Mouse (Mus musculus): ENCODE data around the gene Trmt1. TPM values are rescaled to one million over a fixed set of nuclear protein-coding genes. Genes with fewer than 3 reads are reported as not detected.
"Not testable (repeated sequence)": the region's sequence is repeated elsewhere in the genome, so short reads cannot be mapped to it uniquely, and the experiment has no call there.

Gene Trmt1
- polyA plus RNA-seq, 1 experiment from 2014 or later: 56.2 TPM

DNA sequence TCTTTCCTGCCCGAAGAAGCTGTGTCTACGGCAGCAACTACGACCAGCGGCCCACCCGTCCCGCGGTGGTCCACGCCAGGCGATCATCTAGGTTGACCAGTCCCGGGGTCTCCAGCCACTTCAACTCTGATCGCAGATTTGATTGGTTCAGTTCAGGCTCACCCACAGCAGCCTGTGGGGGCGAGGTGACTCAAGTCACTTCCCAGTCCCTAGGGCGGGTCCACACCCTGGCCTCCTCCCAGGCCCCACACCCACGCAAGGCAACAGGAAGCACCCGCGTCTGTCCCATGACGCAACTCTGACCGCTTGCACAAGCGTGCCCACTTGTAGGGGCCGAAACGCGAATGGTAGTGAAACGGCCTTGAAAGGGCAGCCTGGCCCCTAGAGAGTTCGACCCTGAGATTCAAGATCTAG, 24.6 kb upstream of the Trmt1 start:
- no peaks in the 10 kb centered on the region for H3K9me3 ChIP-seq
- peak overlapping the region; percentile 78 for H3K4me2 ChIP-seq
- peak; percentile 16 for ATAC-seq (ENCODE audit: insufficient read depth, low FRiP score, low read depth)
- peak overlapping the region; percentile 89 for H3K4me3 ChIP-seq (replicated peaks)
- H3K27ac ChIP-seq: peak overlapping the region; percentile 99
- no peaks in the 10 kb centered on the region for H3K27me3 ChIP-seq (replicated peaks)
- no peaks in the 10 kb centered on the region for H3K36me3 ChIP-seq
- WGBS: under 1% methylated on average over 24 of the region's 24 CpGs
- peak overlapping the region; percentile 82 for H3K9ac ChIP-seq
- peaks cover 34% of the 10 kb centered on the region for H3K4me1 ChIP-seq

DNA sequence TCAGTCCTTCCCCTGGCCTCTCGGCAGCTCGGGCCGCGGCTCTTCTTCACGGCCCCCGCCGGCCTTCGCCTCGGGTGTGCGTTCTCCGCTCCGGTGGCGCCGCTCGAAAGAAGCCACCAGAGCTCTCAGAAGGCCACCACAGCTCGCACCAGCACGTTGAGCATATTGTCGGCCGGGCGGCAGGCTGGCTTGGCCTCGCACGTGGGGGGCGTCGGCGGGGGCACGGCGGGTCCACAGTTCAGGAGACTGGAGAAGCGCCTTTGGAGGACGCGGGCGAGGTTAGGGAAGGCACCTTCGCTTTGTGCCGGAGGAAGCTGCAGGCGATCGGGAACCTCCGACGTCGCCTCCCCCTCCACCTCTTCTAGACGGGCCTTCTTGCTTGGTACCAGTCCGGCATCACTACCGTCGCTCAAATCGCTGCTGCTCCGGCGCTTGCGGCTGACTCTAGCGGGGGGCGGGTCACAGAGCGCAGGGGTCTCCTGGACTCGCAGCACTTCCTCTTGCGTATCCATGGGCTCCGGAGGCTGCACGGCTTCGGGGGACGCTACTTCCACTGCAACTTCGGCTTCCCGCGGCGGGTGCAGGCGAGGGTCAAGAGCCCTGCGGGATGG, 24.0 kb upstream of the Trmt1 start:
- H3K4me3 ChIP-seq (replicated peaks): peak overlapping the region; percentile 89
- H3K27ac ChIP-seq: peak overlapping the region; percentile 99
- WGBS: under 1% methylated on average over 61 of the region's 61 CpGs
- no peaks in the 10 kb centered on the region for H3K9me3 ChIP-seq
- peak overlapping the region; percentile 82 for H3K9ac ChIP-seq
- H3K27me3 ChIP-seq (replicated peaks): no peaks in the 10 kb centered on the region
- peak overlapping the region; percentile 78 for H3K4me2 ChIP-seq
- ATAC-seq (ENCODE audit: insufficient read depth, low FRiP score, low read depth): no peak
- peaks cover 28% of the 10 kb centered on the region for H3K4me1 ChIP-seq
- no peaks in the 10 kb centered on the region for H3K36me3 ChIP-seq

DNA sequence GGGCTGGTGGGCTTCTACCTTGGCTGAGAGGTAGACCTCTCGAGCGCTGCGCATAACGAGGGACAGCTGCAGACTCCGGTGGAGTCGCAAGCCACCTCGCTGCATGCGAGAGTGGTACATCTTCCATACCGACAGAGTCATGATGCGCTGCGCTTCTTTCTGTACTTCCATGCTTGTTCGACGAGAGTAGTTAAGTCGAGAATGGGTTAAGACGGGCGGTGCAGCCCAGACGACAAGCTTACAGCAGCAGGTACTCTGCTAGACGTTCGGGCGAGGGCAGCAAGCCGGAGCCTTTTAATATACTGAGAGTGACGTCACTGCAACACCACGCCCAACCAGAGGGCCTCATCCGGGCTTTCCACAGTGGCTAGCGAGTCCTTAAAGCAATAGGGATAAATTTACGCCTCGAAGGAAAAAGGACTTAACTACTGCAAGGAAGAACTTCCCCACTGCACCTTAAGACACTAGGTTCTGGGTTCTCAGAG, 23.5 kb upstream of the Trmt1 start, which contains the start of gene Ier2:
Gene Ier2 (minus strand): TSS at position 272 of the 485 bp plus-strand sequence.
- Histone ChIP-seq H3K4me2 (peak within 1 kb of the TSS; percentile 78), H3K4me1 (peaks cover 22% of the 10 kb centered on the region), H3K36me3 (no peaks in the 10 kb centered on the region), H3K27me3 (replicated peaks) (no peaks in the 10 kb centered on the region), H3K9ac (peak within 1 kb of the TSS; percentile 82), H3K9me3 (no peaks in the 10 kb centered on the region), H3K27ac (peak within 1 kb of the TSS; percentile 99), H3K4me3 (replicated peaks) (peak within 1 kb of the TSS; percentile 89)
- peak; percentile 67 for ATAC-seq (ENCODE audit: insufficient read depth, low FRiP score, low read depth)
- WGBS: 0% methylated on average over 27 of the region's 27 CpGs

- Histone ChIP-seq H3K36me3 (peaks cover 5% of the 10 kb centered on the region; the same call in 1 of the 2 replicates), H3K27ac (peak overlapping the region; percentile 99), H3K4me3 (replicated peaks) (peak overlapping the region; percentile 89), H3K9me3 (no peaks in the 10 kb centered on the region), H3K9ac (peak overlapping the region; percentile 66; the same call in 1 of the 2 replicates), H3K4me2 (peak overlapping the region; percentile 78), H3K27me3 (replicated peaks) (no peaks in the 10 kb centered on the region), H3K4me1 (peaks cover 22% of the 10 kb centered on the region)
- WGBS: 2% methylated on average over 43 of the region's 43 CpGs
- peak; percentile 85 for ATAC-seq (ENCODE audit: insufficient read depth, low FRiP score, low read depth)
Measured at GRCm38 (mm10) chr8:84663483-84664327, 22.4 kb upstream of the Trmt1 start.

DNA sequence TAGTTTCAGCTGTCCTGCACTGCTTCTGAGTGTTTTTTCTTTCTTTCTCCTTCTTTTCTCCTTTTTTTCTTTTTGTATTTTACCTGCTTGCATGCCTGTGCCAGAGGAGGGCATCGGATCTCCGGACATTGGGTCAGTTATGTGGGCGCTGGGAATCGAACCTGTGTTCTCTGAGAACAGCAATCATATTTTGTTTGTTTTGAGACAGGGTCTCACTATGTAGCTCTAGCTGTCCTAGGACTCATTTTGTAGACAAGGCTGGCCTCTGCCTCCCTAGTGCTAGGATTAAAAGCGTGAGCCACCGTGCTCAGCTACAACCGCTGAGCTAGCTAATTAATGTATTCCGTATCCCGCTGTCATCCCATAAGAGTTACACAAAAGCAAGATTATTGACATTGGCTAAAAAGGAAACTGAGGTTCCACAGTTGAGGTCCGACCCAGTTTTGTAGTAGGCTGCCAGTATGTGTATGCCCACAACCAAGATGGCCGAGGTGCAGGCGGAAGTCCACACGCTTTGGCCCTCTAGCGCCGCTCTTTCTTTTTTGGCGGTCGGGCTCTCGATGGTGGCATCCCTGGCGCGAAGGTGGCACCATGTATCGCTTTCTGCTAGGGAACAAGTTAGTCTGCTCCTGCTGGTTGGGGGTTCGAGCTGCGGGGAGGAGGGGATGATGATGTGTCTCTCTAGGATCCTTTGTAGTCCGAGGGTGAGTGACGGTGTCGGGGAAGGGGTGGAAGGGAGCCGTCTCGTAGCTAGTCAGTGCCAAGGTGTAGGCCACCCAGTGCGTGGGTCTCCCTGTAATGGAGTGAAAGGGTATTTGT, 21.3 kb upstream of the Trmt1 start:
- Histone ChIP-seq H3K9ac (peak overlapping the region; percentile 66), H3K4me1 (peaks cover 13% of the 10 kb centered on the region), H3K36me3 (peaks cover 7% of the 10 kb centered on the region; the same call in 1 of the 2 replicates), H3K27me3 (replicated peaks) (no peaks in the 10 kb centered on the region), H3K4me2 (peak overlapping the region; percentile 78), H3K4me3 (replicated peaks) (peak overlapping the region; percentile 89), H3K27ac (peak overlapping the region; percentile 99), H3K9me3 (no peaks in the 10 kb centered on the region)
- ATAC-seq (ENCODE audit: insufficient read depth, low FRiP score, low read depth): peak; percentile 32; the same call in 1 of the 2 replicates
- WGBS: 1% methylated on average over 29 of the region's 29 CpGs

- no peaks in the 10 kb centered on the region for H3K27me3 ChIP-seq (replicated peaks)
- no peak for ATAC-seq (ENCODE audit: insufficient read depth, low FRiP score, low read depth)
- H3K36me3 ChIP-seq: peaks cover 11% of the 10 kb centered on the region; the same call in 1 of the 2 replicates
- WGBS: 2% methylated on average over 14 of the region's 14 CpGs
- H3K27ac ChIP-seq: peak overlapping the region; percentile 99
- H3K4me2 ChIP-seq: peak overlapping the region; percentile 78
- peak overlapping the region; percentile 89 for H3K4me3 ChIP-seq (replicated peaks)
- no peaks in the 10 kb centered on the region for H3K9me3 ChIP-seq
- peaks cover 11% of the 10 kb centered on the region for H3K4me1 ChIP-seq
- H3K9ac ChIP-seq: peak overlapping the region; percentile 66
Measured at GRCm38 (mm10) chr8:84665385-84665893, 20.7 kb upstream of the Trmt1 start.

- 96% methylated on average over 1 of the region's 1 CpGs for WGBS
- Histone ChIP-seq H3K9ac (no peak overlapping the region), H3K4me2 (no peak overlapping the region), H3K4me3 (replicated peaks) (no peak overlapping the region), H3K4me1 (peaks cover 10% of the 10 kb centered on the region), H3K27ac (no peak overlapping the region; the same call in 1 of the 2 replicates), H3K27me3 (replicated peaks) (no peaks in the 10 kb centered on the region), H3K9me3 (no peaks in the 10 kb centered on the region), H3K36me3 (peaks cover 17% of the 10 kb centered on the region; the same call in 1 of the 2 replicates)
- no peak for ATAC-seq (ENCODE audit: insufficient read depth, low FRiP score, low read depth)
Measured at GRCm38 (mm10) chr8:84668081-84668480, 18.0 kb upstream of the Trmt1 start.

- Histone ChIP-seq H3K27ac (no peak overlapping the region), H3K27me3 (replicated peaks) (no peaks in the 10 kb centered on the region), H3K9ac (no peak overlapping the region), H3K4me2 (no peak overlapping the region), H3K4me3 (replicated peaks) (no peak overlapping the region), H3K9me3 (no peaks in the 10 kb centered on the region), H3K4me1 (peaks cover 6% of the 10 kb centered on the region; the same call in 1 of the 2 replicates), H3K36me3 (peaks cover 19% of the 10 kb centered on the region; the same call in 1 of the 2 replicates)
- WGBS: 81% methylated on average over 6 of the region's 6 CpGs
- no peak for ATAC-seq (ENCODE audit: insufficient read depth, low FRiP score, low read depth)
Measured at GRCm38 (mm10) chr8:84668731-84669485, 17.2 kb upstream of the Trmt1 start.

DNA sequence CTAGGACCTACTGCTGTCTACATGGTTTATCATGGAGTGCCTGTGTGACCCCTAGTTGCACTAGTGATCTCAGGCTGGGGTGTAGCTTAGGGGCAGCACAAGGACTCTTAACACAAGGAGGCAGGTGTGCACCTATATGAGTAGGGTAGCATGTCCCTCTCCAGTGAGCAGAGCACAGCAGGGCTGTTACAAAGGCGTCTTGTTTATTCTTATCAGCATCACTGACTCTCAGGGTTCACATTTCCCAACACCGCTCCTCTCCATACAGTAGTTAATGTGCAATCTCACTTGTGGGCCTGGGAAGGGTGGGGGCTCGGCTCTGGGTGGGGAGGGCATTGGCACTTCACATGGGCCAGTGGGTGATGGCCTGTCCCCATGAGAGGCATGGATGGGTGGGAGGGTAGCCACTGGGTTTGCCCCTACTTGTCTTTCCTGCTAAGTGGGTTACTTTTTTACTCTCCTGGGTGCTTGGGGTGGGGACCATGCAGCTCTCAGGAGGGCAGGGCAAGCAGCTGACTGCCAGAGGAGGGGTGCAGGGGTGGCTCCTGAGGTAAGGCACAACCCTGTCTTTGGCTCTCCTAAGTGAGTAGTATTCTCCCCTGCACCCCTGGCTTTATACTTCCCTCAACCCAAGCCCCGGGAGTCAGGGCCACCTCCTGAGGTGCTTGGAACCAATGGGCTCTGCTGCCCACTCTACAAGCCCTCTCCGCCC, 15.7 kb upstream of the Trmt1 start:
- peak overlapping the region; percentile 44; the same call in 1 of the 2 replicates for H3K27ac ChIP-seq
- 78% methylated on average over 5 of the region's 5 CpGs for WGBS
- ATAC-seq (ENCODE audit: insufficient read depth, low FRiP score, low read depth): peak; percentile 15; the same call in 1 of the 2 replicates

GRCm38 (mm10) chr8:84677305-84677704, 8.8 kb upstream of the Trmt1 start:
- Histone ChIP-seq H3K4me3 (replicated peaks) (no peak overlapping the region), H3K9ac (no peak overlapping the region), H3K36me3 (peaks cover 22% of the 10 kb centered on the region), H3K9me3 (no peaks in the 10 kb centered on the region), H3K4me2 (no peak overlapping the region), H3K27me3 (replicated peaks) (no peaks in the 10 kb centered on the region), H3K4me1 (no peaks in the 10 kb centered on the region), H3K27ac (no peak overlapping the region)
- WGBS: 93% methylated on average over 5 of the region's 5 CpGs
- ATAC-seq (ENCODE audit: insufficient read depth, low FRiP score, low read depth): no peak

More for the DNA sequence above, 15.7 kb upstream of the Trmt1 start:
- H3K4me3 ChIP-seq (replicated peaks); H3K4me2 ChIP-seq; H3K27me3 ChIP-seq (replicated peaks); H3K9ac ChIP-seq; H3K4me1 ChIP-seq; H3K9me3 ChIP-seq: not testable (repeated sequence)
- H3K36me3 ChIP-seq: peaks cover 29% of the 10 kb centered on the region
